Comparison of ENCODE assay signal across 17 mouse cellular contexts in genomic region chr4:117664411-117665137, GRCm38 (mm10). TPM values are rescaled to one million over a fixed set of nuclear protein-coding genes. Genes with fewer than 3 reads are reported as not detected.
"Had no signal": no experiment of that assay in that cellular context is flagged by ENCODE, and none has a peak within 500 bp of the region (broad histone marks: within the 10 kb centered on the region; RNA-seq: fewer than 3 reads in every experiment).

No protein-coding gene starts in this region.

- DNase-seq: kidney, adult 8-10 months; kidney, postnatal 36 days; lung, adult 18-20 months; retina, postnatal 1 day; right cerebral cortex, postnatal 4 days; spleen, adult 18-20 months; thymus, postnatal 4 days had no signal

- H3K27me3 ChIP-seq: limb, embryonic 13.5 days had no signal

- ATAC-seq: inflammation-experienced regulatory T-cells, adult 6 months; intestine, postnatal 0 days; lung, postnatal 0 days had no signal

- H3K9me3 ChIP-seq: limb, embryonic 13.5 days; midbrain, embryonic 10.5 days had no signal

- H3K27ac ChIP-seq: limb, embryonic 13.5 days; liver, embryonic 14.5 days; midbrain, embryonic 10.5 days had no signal

- H3K4me2 ChIP-seq: limb, embryonic 13.5 days had no signal

- H3K4me3 ChIP-seq: limb, embryonic 13.5 days; midbrain, embryonic 10.5 days; myocyte had no signal

- H3K9ac ChIP-seq: limb, embryonic 13.5 days; liver, embryonic 14.5 days had no signal

RNA-seq across cellular contexts. Expression of gene Gm12845, which starts 59.6 kb away (rescaled TPM):
- polyA plus RNA-seq: inflammation-experienced regulatory T-cells, adult 6 months; intestine, postnatal 0 days; kidney, embryonic 16.5 days; limb, embryonic 13.5 days; liver, adult 2 months; liver, embryonic 14.5 days; lung, postnatal 0 days; midbrain, embryonic 10.5 days; myocyte; stomach, embryonic 14.5 days had no signal
